Mouse (Mus musculus): ENCODE data around the gene Hmgcs1. TPM values are rescaled to one million over a fixed set of nuclear protein-coding genes. Genes with fewer than 3 reads are reported as not detected.

The Hmgcs1 gene
- polyA plus RNA-seq, 1 experiment from 2014 or later = 140 TPM

GRCm38 (mm10) chr13:119713821-119714220 is 23.6 kb downstream of the Hmgcs1 start:
- DNase-seq (ENCODE audit: low spot score) (no peak), ATAC-seq (ENCODE audit: low FRiP score, low TSS enrichment) (no peak)
- H3K4me1 ChIP-seq (replicated peaks; ENCODE audit: control insufficient read depth, insufficient read depth) = no peaks in the 10 kb centered on the region
- no peaks in the 10 kb centered on the region for H3K9me3 ChIP-seq (ENCODE audit: control insufficient read depth, low read length)
- H3K4me3 ChIP-seq (ENCODE audit: low read depth, low read length) = no peak overlapping the region
- TF ChIP-seq CTCF (IDR thresholded peaks at IDR 0.05; ENCODE audit: low read depth) (no peak), EP300 (optimal IDR thresholded peaks at IDR 0.05) (no peak)
- no peak overlapping the region for H3K4me2 ChIP-seq (replicated peaks; ENCODE audit: low read depth)
- H3K9ac ChIP-seq (ENCODE audit: low read length) = no peak overlapping the region
- no peaks in the 10 kb centered on the region for H3K27me3 ChIP-seq (ENCODE audit: control insufficient read depth, insufficient read depth, low read length)
- 0 out of 2 replicates have a peak overlapping the region, but pooled peaks have one; percentile 30 for H3K27ac ChIP-seq (replicated peaks)
- no peaks in the 10 kb centered on the region; the same call in 1 of the 2 replicates for H3K36me3 ChIP-seq (ENCODE audit: control insufficient read depth, insufficient read depth, low read length)
- 64% methylated on average over 9 of the region's 9 CpGs for WGBS

- no peaks in the 10 kb centered on the region for H3K4me1 ChIP-seq (replicated peaks; ENCODE audit: control insufficient read depth, insufficient read depth)
- 84% methylated on average over 2 of the region's 2 CpGs for WGBS
- H3K4me2 ChIP-seq (replicated peaks; ENCODE audit: low read depth) = no peak overlapping the region
- no peaks in the 10 kb centered on the region for H3K27me3 ChIP-seq (ENCODE audit: control insufficient read depth, insufficient read depth, low read length)
- TF ChIP-seq EP300 (optimal IDR thresholded peaks at IDR 0.05) = no peak
- no peak for TF ChIP-seq CTCF (IDR thresholded peaks at IDR 0.05; ENCODE audit: low read depth)
- no peak overlapping the region for H3K4me3 ChIP-seq (ENCODE audit: low read depth, low read length)
- H3K9ac ChIP-seq (ENCODE audit: low read length) = no peak overlapping the region
- no peak for ATAC-seq (ENCODE audit: low FRiP score, low TSS enrichment)
- no peaks in the 10 kb centered on the region for H3K36me3 ChIP-seq (ENCODE audit: control insufficient read depth, insufficient read depth, low read length)
- H3K9me3 ChIP-seq (ENCODE audit: control insufficient read depth, low read length) = no peaks in the 10 kb centered on the region
- no peak overlapping the region for H3K27ac ChIP-seq (replicated peaks)
- DNase-seq (ENCODE audit: low spot score) = no peak
These were observed 25.9 kb downstream of the Hmgcs1 start for GRCm38 (mm10) chr13:119716105-119716504.

GRCm38 (mm10) chr13:119722447-119722846 is 32.3 kb downstream of the Hmgcs1 start:
- no peak for DNase-seq (ENCODE audit: low spot score)
- 57% methylated on average over 3 of the region's 3 CpGs for WGBS

GRCm38 (mm10) chr13:119723368-119723767 is 33.2 kb downstream of the Hmgcs1 start:
- no peaks in the 10 kb centered on the region for H3K4me1 ChIP-seq (replicated peaks; ENCODE audit: control insufficient read depth, insufficient read depth)
- WGBS = 65% methylated on average over 5 of the region's 5 CpGs
- H3K9ac ChIP-seq (ENCODE audit: low read length) = no peak overlapping the region
- no peaks in the 10 kb centered on the region for H3K27me3 ChIP-seq (ENCODE audit: control insufficient read depth, insufficient read depth, low read length)
- ATAC-seq (ENCODE audit: low FRiP score, low TSS enrichment) (peak; percentile 81), DNase-seq (ENCODE audit: low spot score) (no peak)
- no peaks in the 10 kb centered on the region for H3K9me3 ChIP-seq (ENCODE audit: control insufficient read depth, low read length)
- no peaks in the 10 kb centered on the region for H3K36me3 ChIP-seq (ENCODE audit: control insufficient read depth, insufficient read depth, low read length)
- H3K4me2 ChIP-seq (replicated peaks; ENCODE audit: low read depth) = no peak overlapping the region
- TF ChIP-seq EP300 (optimal IDR thresholded peaks at IDR 0.05) (no peak), CTCF (IDR thresholded peaks at IDR 0.05; ENCODE audit: low read depth) (no peak)
- no peak overlapping the region for H3K27ac ChIP-seq (replicated peaks)
- no peak overlapping the region for H3K4me3 ChIP-seq (ENCODE audit: low read depth, low read length)

More at GRCm38 (mm10) chr13:119722447-119722846, 32.3 kb downstream of the Hmgcs1 start:
- no peak overlapping the region for H3K9ac ChIP-seq (ENCODE audit: low read length)
- no peaks in the 10 kb centered on the region for H3K36me3 ChIP-seq (ENCODE audit: control insufficient read depth, insufficient read depth, low read length)
- H3K4me2 ChIP-seq (replicated peaks; ENCODE audit: low read depth) = no peak overlapping the region
- ATAC-seq (ENCODE audit: low FRiP score, low TSS enrichment) = peak; percentile 59; the same call in 1 of the 2 replicates
- no peak overlapping the region for H3K27ac ChIP-seq (replicated peaks)
- no peaks in the 10 kb centered on the region for H3K4me1 ChIP-seq (replicated peaks; ENCODE audit: control insufficient read depth, insufficient read depth)
- H3K27me3 ChIP-seq (ENCODE audit: control insufficient read depth, insufficient read depth, low read length) = no peaks in the 10 kb centered on the region
- TF ChIP-seq EP300 (optimal IDR thresholded peaks at IDR 0.05) (no peak), CTCF (IDR thresholded peaks at IDR 0.05; ENCODE audit: low read depth) (no peak)
- H3K4me3 ChIP-seq (ENCODE audit: low read depth, low read length) = no peak overlapping the region
- no peaks in the 10 kb centered on the region for H3K9me3 ChIP-seq (ENCODE audit: control insufficient read depth, low read length)

GRCm38 (mm10) chr13:119724541-119724940 is 34.4 kb downstream of the Hmgcs1 start:
- no peak overlapping the region for H3K9ac ChIP-seq (ENCODE audit: low read length)
- WGBS = 81% methylated on average over 7 of the region's 7 CpGs
- ATAC-seq (ENCODE audit: low FRiP score, low TSS enrichment) (no peak), DNase-seq (ENCODE audit: low spot score) (no peak)
- no peaks in the 10 kb centered on the region for H3K36me3 ChIP-seq (ENCODE audit: control insufficient read depth, insufficient read depth, low read length)
- no peak overlapping the region for H3K4me3 ChIP-seq (ENCODE audit: low read depth, low read length)
- H3K4me1 ChIP-seq (replicated peaks; ENCODE audit: control insufficient read depth, insufficient read depth) = no peaks in the 10 kb centered on the region
- H3K9me3 ChIP-seq (ENCODE audit: control insufficient read depth, low read length) = no peaks in the 10 kb centered on the region
- TF ChIP-seq EP300 (optimal IDR thresholded peaks at IDR 0.05) (no peak), CTCF (IDR thresholded peaks at IDR 0.05; ENCODE audit: low read depth) (peak; percentile 56)
- H3K27ac ChIP-seq (replicated peaks) = no peak overlapping the region
- H3K4me2 ChIP-seq (replicated peaks; ENCODE audit: low read depth) = no peak overlapping the region
- no peaks in the 10 kb centered on the region for H3K27me3 ChIP-seq (ENCODE audit: control insufficient read depth, insufficient read depth, low read length)

- 0 out of 2 replicates have a peak overlapping the region, but pooled peaks have one; percentile 13 for H3K9ac ChIP-seq (ENCODE audit: low read length)
- DNase-seq (ENCODE audit: low spot score) (no peak), ATAC-seq (ENCODE audit: low FRiP score, low TSS enrichment) (no peak)
- no peak for TF ChIP-seq CTCF (IDR thresholded peaks at IDR 0.05; ENCODE audit: low read depth)
- no peak for TF ChIP-seq EP300 (optimal IDR thresholded peaks at IDR 0.05)
- H3K27ac ChIP-seq (replicated peaks) = no peak overlapping the region
- H3K36me3 ChIP-seq (ENCODE audit: control insufficient read depth, insufficient read depth, low read length) = no peaks in the 10 kb centered on the region
- no peaks in the 10 kb centered on the region for H3K9me3 ChIP-seq (ENCODE audit: control insufficient read depth, low read length)
- 72% methylated on average over 26 of the region's 26 CpGs for WGBS
- H3K4me1 ChIP-seq (replicated peaks; ENCODE audit: control insufficient read depth, insufficient read depth) = no peaks in the 10 kb centered on the region
- no peaks in the 10 kb centered on the region for H3K27me3 ChIP-seq (ENCODE audit: control insufficient read depth, insufficient read depth, low read length)
- no peak overlapping the region for H3K4me3 ChIP-seq (ENCODE audit: low read depth, low read length)
- no peak overlapping the region for H3K4me2 ChIP-seq (replicated peaks; ENCODE audit: low read depth)
These were observed 37.6 kb downstream of the Hmgcs1 start for GRCm38 (mm10) chr13:119727608-119728387.
